In the genomic region with DNA sequence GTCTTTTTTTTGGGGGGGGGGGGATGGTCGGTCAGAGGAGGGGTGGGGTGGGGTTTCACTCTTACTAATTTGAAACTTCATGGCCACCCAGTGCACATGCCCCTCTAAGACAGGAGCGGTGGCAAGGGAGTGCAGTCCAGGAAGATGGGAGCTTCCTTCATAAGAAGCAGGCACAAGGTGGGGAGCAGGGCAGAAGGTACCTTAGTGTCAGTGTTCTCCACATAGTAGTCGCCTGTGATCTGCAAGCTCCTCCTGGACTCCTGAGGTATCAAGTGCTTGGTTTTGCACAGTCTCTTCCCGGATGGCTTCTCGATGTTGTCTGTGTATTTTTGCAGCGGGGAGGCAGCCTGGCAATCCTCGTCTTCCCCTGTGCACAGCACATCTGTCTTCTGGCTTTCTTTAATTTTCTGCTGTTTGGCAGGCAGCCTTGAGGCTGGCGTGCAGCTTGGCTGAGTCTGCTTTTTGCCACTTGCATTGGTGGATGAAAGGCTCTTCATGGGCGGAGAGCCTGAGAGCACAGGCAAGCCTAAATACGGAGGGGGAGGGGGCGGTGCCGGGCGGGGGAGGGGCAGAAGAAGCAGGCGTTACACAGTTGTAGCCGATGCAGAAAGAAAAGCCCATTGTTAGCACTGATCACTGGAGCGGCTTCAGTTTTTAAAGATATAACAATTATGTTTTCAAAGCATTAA, we compare ENCODE assay signal across 11 mouse cellular contexts.
A peak's percentile ranks its signal among the peaks of the same experiment; 100 is the strongest.
DNase-seq lines count a peak whose midpoint lies in the region; ATAC-seq and TF ChIP-seq lines count a peak whose summit lies in the region.
"Had no signal": no experiment of that assay in that cellular context is flagged by ENCODE, and none has a peak within 500 bp of the region (broad histone marks: within the 10 kb centered on the region; RNA-seq: fewer than 3 reads in every experiment).

No protein-coding gene starts in this region.

- no peak overlapping the region for H3K4me2 ChIP-seq in forebrain, embryonic 11.5 days (ENCODE audit: low read depth, low read length, severe bottlenecking)
- no peak overlapping the region for H3K4me2 ChIP-seq in forebrain, postnatal 0 days (ENCODE audit: low read depth)
- H3K4me2 ChIP-seq in neural tube, embryonic 13.5 days, result no peak overlapping the region
- H3K4me2 ChIP-seq: heart, embryonic 15.5 days had no signal

- H3K4me3 ChIP-seq in forebrain, embryonic 11.5 days (ENCODE audit: low read depth, low read length), result no peak overlapping the region
- H3K4me3 ChIP-seq in forebrain, embryonic 10.5 days, result no peak overlapping the region
- no peak overlapping the region for H3K4me3 ChIP-seq in forebrain, postnatal 0 days (ENCODE audit: low read depth, low read length)
- H3K4me3 ChIP-seq in neural tube, embryonic 13.5 days, result no peak overlapping the region
- H3K4me3 ChIP-seq: heart, embryonic 15.5 days had no signal

- no peak for DNase-seq in forebrain, embryonic 11.5 days (ENCODE audit: low spot score)
- no peak for DNase-seq in forebrain, embryonic 10.5 days (ENCODE audit: extremely low spot score, low spot score)
- DNase-seq in retina, postnatal 1 day, result peak; percentile 40
- no peak for DNase-seq in retina, embryonic 14.5 days (ENCODE audit: low spot score)
- peak; percentile 59 for DNase-seq in forebrain, postnatal 0 days
- DNase-seq in cerebellum, adult 8-10 months, result no peak
- no peak for DNase-seq in cerebellum, adult 9-10 months
- DNase-seq: kidney, adult 2 months; lung, postnatal 36 days had no signal

- H3K27me3 ChIP-seq in forebrain, embryonic 11.5 days (ENCODE audit: control insufficient read depth, insufficient read depth, low read length), result no peaks in the 10 kb centered on the region
- H3K27me3 ChIP-seq in forebrain, embryonic 10.5 days (ENCODE audit: poor library complexity, severe bottlenecking), result peaks cover 76% of the 10 kb centered on the region
- no peaks in the 10 kb centered on the region for H3K27me3 ChIP-seq in forebrain, postnatal 0 days (ENCODE audit: insufficient read depth, low read length)
- peaks cover 17% of the 10 kb centered on the region for H3K27me3 ChIP-seq in neural tube, embryonic 13.5 days
- H3K27me3 ChIP-seq: heart, embryonic 15.5 days had no signal

- 28% methylated on average over 16 of the region's 16 CpGs for WGBS in forebrain, embryonic 11.5 days
- WGBS in forebrain, embryonic 10.5 days, result 31% methylated on average over 13 of the region's 16 CpGs
- 24% methylated on average over 16 of the region's 16 CpGs for WGBS in forebrain, postnatal 0 days
- 18% methylated on average over 16 of the region's 16 CpGs for WGBS in neural tube, embryonic 13.5 days

- H3K27ac ChIP-seq in forebrain, embryonic 11.5 days (ENCODE audit: low read depth, low read length), result no peak overlapping the region
- no peak overlapping the region for H3K27ac ChIP-seq in forebrain, embryonic 10.5 days
- no peak overlapping the region for H3K27ac ChIP-seq in forebrain, postnatal 0 days (ENCODE audit: low read depth, low read length)
- no peak overlapping the region for H3K27ac ChIP-seq in neural tube, embryonic 13.5 days (replicated peaks)
- H3K27ac ChIP-seq: heart, embryonic 15.5 days had no signal

- 0 out of 2 replicates have a peak, but pooled peaks have one; percentile 44 for ATAC-seq in forebrain, embryonic 11.5 days (replicated peaks; ENCODE audit: low FRiP score)
- ATAC-seq in forebrain, postnatal 0 days, result peak; percentile 66
- ATAC-seq in neural tube, embryonic 13.5 days (ENCODE audit: low read depth), result peak; percentile 51

- no peak overlapping the region for H3K9ac ChIP-seq in forebrain, embryonic 11.5 days (ENCODE audit: low read length)
- no peak overlapping the region for H3K9ac ChIP-seq in forebrain, postnatal 0 days
- no peak overlapping the region for H3K9ac ChIP-seq in neural tube, embryonic 13.5 days
- H3K9ac ChIP-seq: heart, embryonic 15.5 days had no signal

- TF ChIP-seq CTCF in forebrain, postnatal 0 days (IDR thresholded peaks at IDR 0.05; ENCODE audit: low read depth), result no peak

- no peaks in the 10 kb centered on the region for H3K9me3 ChIP-seq in forebrain, embryonic 11.5 days (ENCODE audit: control insufficient read depth, low read length)
- no peaks in the 10 kb centered on the region for H3K9me3 ChIP-seq in forebrain, embryonic 10.5 days
- no peaks in the 10 kb centered on the region for H3K9me3 ChIP-seq in forebrain, postnatal 0 days (ENCODE audit: low read length)
- no peaks in the 10 kb centered on the region for H3K9me3 ChIP-seq in neural tube, embryonic 13.5 days
- H3K9me3 ChIP-seq: heart, embryonic 15.5 days had no signal

- H3K36me3 ChIP-seq in forebrain, embryonic 11.5 days (ENCODE audit: control insufficient read depth, insufficient read depth, low read length), result no peaks in the 10 kb centered on the region; the same call in 1 of the 2 replicates
- H3K36me3 ChIP-seq in forebrain, embryonic 10.5 days (replicated peaks), result peaks cover 92% of the 10 kb centered on the region
- no peaks in the 10 kb centered on the region for H3K36me3 ChIP-seq in forebrain, postnatal 0 days (ENCODE audit: insufficient read depth)
- H3K36me3 ChIP-seq in neural tube, embryonic 13.5 days, result peaks cover 25% of the 10 kb centered on the region

- H3K4me1 ChIP-seq in forebrain, embryonic 11.5 days (replicated peaks; ENCODE audit: control insufficient read depth, insufficient read depth, low read length), result peaks cover 2% of the 10 kb centered on the region; the same call in 1 of the 2 replicates
- H3K4me1 ChIP-seq in forebrain, embryonic 10.5 days, result peaks cover 26% of the 10 kb centered on the region
- H3K4me1 ChIP-seq in forebrain, postnatal 0 days (ENCODE audit: insufficient read depth), result no peaks in the 10 kb centered on the region
- H3K4me1 ChIP-seq in neural tube, embryonic 13.5 days (replicated peaks), result peaks cover 29% of the 10 kb centered on the region

Comparison
In these comparisons a context has a peak if more than half of its experiments do, and no peak if none do; other contexts are left out.
1. DNase-seq: peak in retina, postnatal 1 day (single experiment) and forebrain, postnatal 0 days (single experiment); none in forebrain, embryonic 11.5 days (single experiment), forebrain, embryonic 10.5 days (single experiment), retina, embryonic 14.5 days (single experiment), cerebellum, adult 8-10 months (single experiment) and cerebellum, adult 9-10 months (single experiment).
2. Peak in every context shown above with its lines, with median percentiles within 50 percentile points of each other: ATAC-seq.